In the genomic region with DNA sequence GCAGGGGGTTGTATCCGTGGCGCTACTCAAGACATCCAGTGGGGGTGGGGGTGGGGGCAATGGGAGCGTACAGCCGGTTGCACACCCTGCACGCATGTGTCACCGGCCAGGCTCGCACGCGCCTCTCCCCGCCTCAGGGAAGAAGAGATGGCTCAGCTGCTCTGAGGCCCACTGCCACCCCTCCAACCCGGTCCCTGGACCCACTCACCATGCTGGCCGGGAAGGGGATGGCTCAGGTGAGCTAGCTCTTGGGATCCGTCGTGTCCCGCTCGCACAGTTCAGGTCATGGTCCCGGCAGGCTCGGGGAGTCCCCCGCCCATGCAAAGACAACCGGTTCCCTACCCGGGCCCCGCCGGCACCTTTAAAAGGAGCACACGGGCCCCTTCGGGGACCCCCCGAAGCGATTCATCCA, we compare ENCODE assay signal across 8 mouse cellular contexts. TPM values are rescaled to one million over a fixed set of nuclear protein-coding genes. Genes with fewer than 3 reads are reported as not detected.
DNase-seq lines count a peak whose midpoint lies in the region; ATAC-seq and TF ChIP-seq lines count a peak whose summit lies in the region.

No protein-coding gene starts in this region.

- TF ChIP-seq CTCF in brain, embryonic 14.5 days (IDR thresholded peaks at IDR 0.05; ENCODE audit: borderline replicate concordance, extremely low read depth, insufficient read depth, insufficient read length): no peak

- 0 out of 2 replicates have a peak, but pooled peaks cover 2% of the 10 kb centered on the region for H3K36me3 ChIP-seq in ES-E14 (ENCODE audit: control insufficient read depth, insufficient read depth, low read length, poor library complexity, severe bottlenecking)
- no peaks in the 10 kb centered on the region for H3K36me3 ChIP-seq in lung, embryonic 16.5 days (ENCODE audit: control insufficient read depth, insufficient read depth, low read length)

- peaks cover 0 to 4% of the 10 kb centered on the region in 2 experiments; a peak in 3 of 4 replicates for H3K4me1 ChIP-seq in ES-E14 (ENCODE audit: control insufficient read depth in 2 of 2, insufficient read depth in 2 of 2, low read length in 2 of 2, poor library complexity in 1 of 2)
- H3K4me1 ChIP-seq in lung, embryonic 16.5 days (replicated peaks; ENCODE audit: control insufficient read depth, insufficient read depth, low read length): peaks cover 8% of the 10 kb centered on the region

- DNase-seq in ES-E14 (ENCODE audit: low read depth, low spot score): no peak
- DNase-seq in brain, embryonic 14.5 days (ENCODE audit: low read depth): peak; percentile 70
- DNase-seq in heart, postnatal 10 days: peak; percentile 56 to 66
- peak; percentile 19 to 28 for DNase-seq in layer of hippocampus, adult 8-10 months (ENCODE audit: low spot score in 2 of 2)
- peak; percentile 6 for DNase-seq in ovary, adult 18-20 months (ENCODE audit: low spot score)
- peak; percentile 61 for DNase-seq in thymus, postnatal 25 days

- peak overlapping the region; percentile 72 for H3K4me2 ChIP-seq in lung, embryonic 16.5 days (ENCODE audit: low read depth, low read length)

- H3K27ac ChIP-seq in ES-E14 (ENCODE audit: insufficient read depth, low read depth, low read length, poor library complexity, severe bottlenecking): peak overlapping the region; percentile 74
- peak overlapping the region; percentile 85 for H3K27ac ChIP-seq in lung, embryonic 16.5 days (ENCODE audit: low read length)

- no peaks in the 10 kb centered on the region for H3K27me3 ChIP-seq in lung, embryonic 16.5 days (ENCODE audit: control insufficient read depth, insufficient read depth, low read depth, low read length)

- ATAC-seq in erythroblast, adult 5-6 weeks (replicated peaks; ENCODE audit: low FRiP score, poor library complexity, severe bottlenecking): peak; percentile 58
- peak; percentile 65 for ATAC-seq in lung, embryonic 16.5 days (ENCODE audit: low read depth)

- no peaks in the 10 kb centered on the region for H3K9me3 ChIP-seq in ES-E14 (ENCODE audit: control insufficient read depth, insufficient read depth, low read depth, low read length)
- no peaks in the 10 kb centered on the region for H3K9me3 ChIP-seq in lung, embryonic 16.5 days (ENCODE audit: control insufficient read depth, low read length)

- WGBS in lung, embryonic 16.5 days: under 1% methylated on average over 26 of the region's 27 CpGs

- in situ Hi-C loops in ES-E14 (cut with MboI; ENCODE audit: low sequenced_read_pairs in 2 of 2, unreplicated experiment in 2 of 2): no loop called here

- peak overlapping the region; percentile 74 to 93 for H3K4me3 ChIP-seq in ES-E14 (ENCODE audit: insufficient read depth in 1 of 2, low read depth in 1 of 2, low read length in 2 of 2, poor library complexity in 1 of 2, severe bottlenecking in 1 of 2)
- peak overlapping the region; percentile 97 for H3K4me3 ChIP-seq in lung, embryonic 16.5 days (ENCODE audit: low read length)

- intact Hi-C loops in heart, postnatal 10 days (cut with DNase I): no loop called here

- TF ChIP-seq POLR2A in brain, embryonic 14.5 days (IDR thresholded peaks at IDR 0.05; ENCODE audit: borderline replicate concordance, extremely low read depth, insufficient read depth, insufficient read length, poor library complexity, severe bottlenecking): no peak

- H3K9ac ChIP-seq in ES-E14 (ENCODE audit: insufficient read depth, low read depth, low read length, poor library complexity, severe bottlenecking): peak overlapping the region; percentile 95
- H3K9ac ChIP-seq in lung, embryonic 16.5 days (ENCODE audit: low read length): peak overlapping the region; percentile 98

TF ChIP-seq in ES-E14, 5 proteins besides CTCF, POLR2A, EP300 and RAD21:
- TF ChIP-seq ZNF384 (IDR thresholded peaks at IDR 0.05; ENCODE audit: low read depth, low read length): no peak
- no peak for TF ChIP-seq HCFC1 (IDR thresholded peaks at IDR 0.05; ENCODE audit: borderline replicate concordance, insufficient read depth, low read length)
- TF ChIP-seq ZC3H11A (IDR thresholded peaks at IDR 0.05; ENCODE audit: borderline replicate concordance, low read depth, low read length): no peak
- TF ChIP-seq MAFK (IDR thresholded peaks at IDR 0.05; ENCODE audit: insufficient read depth, low read depth, low read length): no peak
- no peak for TF ChIP-seq CHD2 (IDR thresholded peaks at IDR 0.05; ENCODE audit: low read depth, low read length)

RNA-seq across cellular contexts. Expression of a gene that starts 0.6 kb away (rescaled TPM):
- total RNA-seq in ES-E14 (2012; rRNA removed): 92.7 and 105 TPM in 2 replicates
- polyA plus RNA-seq in brain, embryonic 14.5 days (2012; rRNA removed): 226 and 237 TPM in 2 replicates
- total RNA-seq in erythroblast, adult 5-6 weeks (2015; ENCODE audit: low replicate concordance): 44.0 and 65.6 TPM in 2 replicates
- total RNA-seq in erythroblast, adult 5-6 weeks (2017; ENCODE audit: low replicate concordance): 12.7 and 28.3 TPM in 2 replicates
- 10 to 100 TPM; 39.7 to 41.4 TPM for total RNA-seq in heart, postnatal 10 days (2021)
- total RNA-seq in layer of hippocampus, adult 8-10 months (2022): 10 to 100 TPM; 89.1 to 99.7 (median 96.2) TPM
- 32.3 and 37.5 TPM in 2 replicates for polyA plus RNA-seq in lung, embryonic 16.5 days (2015; fragmentation: Nextera tagmentation; extraction: Ambion mirVana)
